Mouse (Mus musculus) liver, postnatal 0 days (tissue): Measurements from ENCODE around the gene Maco1.

Source experiments
- CTCF ChIP-seq: sonication (generic); IDR thresholded peaks from 2 replicates; pipeline ENCODE4 v1.5.1; 2016; ENCODE audit warnings: antibody characterized with exemption, low read depth
- EP300 ChIP-seq: IDR thresholded peaks from 2 replicates; pipeline ENCODE4 v1.6.1; 2016; ENCODE audit warnings: antibody characterized with exemption, low read depth, mild to moderate bottlenecking

DNA sequence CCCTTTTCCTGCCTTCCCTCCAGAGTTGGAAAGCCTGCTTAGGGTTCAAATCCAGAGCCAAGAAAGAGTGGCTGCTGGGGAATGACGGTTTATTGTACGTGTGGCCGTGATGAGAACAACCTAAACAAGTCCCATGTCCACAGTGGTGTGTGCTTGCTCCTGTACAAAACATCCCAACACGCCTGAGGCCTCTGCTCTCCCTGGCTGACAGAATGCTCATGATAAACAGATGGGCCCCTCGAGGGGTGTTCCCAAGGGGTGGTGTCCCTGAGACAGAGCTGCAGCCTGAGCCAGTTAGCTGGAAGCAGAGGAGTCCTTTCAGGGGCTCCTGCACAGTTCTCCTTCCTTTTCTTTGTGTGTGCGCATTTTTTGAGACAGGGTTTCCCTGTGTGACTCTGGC, 12.2 kb upstream of the Maco1 start:
- no peak for TF ChIP-seq CTCF
- peak; percentile 47; the same call in 1 of the 2 replicates for TF ChIP-seq EP300
